Mouse (Mus musculus) thymus, adult 2 months (tissue): ENCODE data around the gene Brdt.

Source experiments
- CTCF ChIP-seq: fragments of 200-500 bp; IDR thresholded peaks from 2 replicates; pipeline ENCODE4 v1.5.1; 2012; ENCODE audit warnings: mild to moderate bottlenecking, control low read depth, low read length, moderate library complexity, borderline replicate concordance; ENCODE audit not compliant: control insufficient read depth, poor library complexity, insufficient read depth; ENCODE audit errors: extremely low read depth
- POLR2A ChIP-seq: fragments of 200-500 bp; IDR thresholded peaks from 2 replicates; pipeline ENCODE4 v1.6.1; 2012; ENCODE audit warnings: mild to moderate bottlenecking, low read length, control low read depth, moderate library complexity; ENCODE audit not compliant: control insufficient read depth, poor library complexity, insufficient read depth; ENCODE audit errors: extremely low read depth

GRCm38 (mm10) chr5:107287254-107287907 lies 43.6 kb upstream of the Brdt start:
- TF ChIP-seq POLR2A = no peak
- no peak for TF ChIP-seq CTCF
